Comparison of ENCODE assay signal across 8 mouse cellular contexts in the genomic region with DNA sequence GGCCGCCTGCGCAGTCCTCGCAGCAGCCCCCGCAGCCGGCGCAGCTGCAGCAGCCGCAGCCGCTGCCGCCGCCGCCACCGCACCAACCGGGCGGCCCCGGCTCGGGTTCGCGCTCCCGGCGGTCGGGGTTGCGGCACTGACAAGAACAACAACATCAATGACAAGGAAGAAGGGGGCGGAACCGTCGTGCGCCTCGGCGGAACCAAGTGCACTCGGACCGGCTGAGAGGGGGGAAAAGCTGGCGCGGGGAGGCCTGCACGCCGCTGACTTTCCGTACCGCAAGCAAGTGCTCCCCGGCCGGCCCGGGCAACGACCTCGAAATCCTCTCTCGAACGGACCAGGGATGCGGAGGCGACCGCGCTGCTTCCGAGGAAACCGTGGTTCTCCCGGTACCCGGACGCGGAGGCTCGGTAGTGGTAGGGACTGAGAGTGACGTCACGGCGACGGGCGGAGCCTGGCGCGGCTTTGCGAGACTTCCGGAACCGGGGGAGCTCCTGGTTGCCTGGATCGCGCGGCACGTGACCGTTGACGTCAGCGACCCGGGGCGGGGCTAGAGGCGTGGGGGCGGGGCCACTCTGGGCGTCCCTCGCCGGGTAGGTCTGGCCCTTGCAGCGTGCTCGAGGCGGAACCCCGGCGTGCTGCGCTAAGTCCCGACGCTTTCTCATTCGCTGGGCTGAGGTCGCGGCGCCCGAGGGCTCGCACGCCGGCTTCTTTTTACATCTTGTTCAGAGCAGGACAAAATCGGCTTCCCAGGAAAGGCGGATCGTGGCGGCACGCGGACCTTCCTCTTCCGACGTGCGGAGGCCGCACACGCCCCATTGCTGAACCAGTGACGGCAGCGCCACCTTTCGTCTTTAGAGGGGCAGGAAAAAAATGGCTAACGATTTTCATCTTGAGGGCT. TPM values are rescaled to one million over a fixed set of nuclear protein-coding genes. Genes with fewer than 3 reads are reported as not detected.
DNase-seq lines count a peak whose midpoint lies in the region; ATAC-seq lines count a peak whose summit lies in the region.

A gene (minus strand): TSS at position 401 of the 901 bp plus-strand sequence.

- peak within 1 kb of the TSS; percentile 88 for H3K9ac ChIP-seq in hindbrain, embryonic 14.5 days

- peak; percentile 96 for DNase-seq in R1 (ENCODE audit: low read depth, low spot score)
- peak; percentile 98 to 99 for DNase-seq in cerebellum, postnatal 25 days
- peak; percentile 88 to 94 for DNase-seq in frontal cortex, postnatal 25 days (ENCODE audit: low spot score in 2 of 2)
- peak; percentile 99 for DNase-seq in hindbrain, embryonic 14.5 days (ENCODE audit: low spot score)
- peak; percentile 95 to 97 for DNase-seq in layer of hippocampus, postnatal 36 days
- peak; percentile 98 for DNase-seq in lung, postnatal 36 days
- DNase-seq in retina, postnatal 1 day: peak; percentile 98
- peak; percentile 94 to 95 for DNase-seq in urinary bladder, adult 18-20 months (ENCODE audit: low spot score in 2 of 2)

- H3K4me3 ChIP-seq in hindbrain, embryonic 14.5 days (replicated peaks; ENCODE audit: low read length): peak within 1 kb of the TSS; percentile 98

- ATAC-seq in hindbrain, embryonic 14.5 days (ENCODE audit: low FRiP score): peak; percentile 96

- no peaks in the 10 kb centered on the region for H3K36me3 ChIP-seq in hindbrain, embryonic 14.5 days (replicated peaks; ENCODE audit: control insufficient read depth, insufficient read depth)

- H3K9me3 ChIP-seq in hindbrain, embryonic 14.5 days (ENCODE audit: control insufficient read depth, low read length): no peaks in the 10 kb centered on the region

- no peaks in the 10 kb centered on the region for H3K27me3 ChIP-seq in hindbrain, embryonic 14.5 days (ENCODE audit: control insufficient read depth, insufficient read depth, low read length)

- H3K4me1 ChIP-seq in hindbrain, embryonic 14.5 days (replicated peaks; ENCODE audit: control insufficient read depth, insufficient read depth, low read length): peaks cover 31% of the 10 kb centered on the region

- H3K27ac ChIP-seq in hindbrain, embryonic 14.5 days: peak within 1 kb of the TSS; percentile 95

- H3K4me2 ChIP-seq in hindbrain, embryonic 14.5 days (replicated peaks): peak within 1 kb of the TSS; percentile 85

- under 1% methylated on average over 95 of the region's 109 CpGs for WGBS in hindbrain, embryonic 14.5 days

RNA-seq across cellular contexts. Expression of the gene that starts here (rescaled TPM):
- polyA plus RNA-seq in hindbrain, embryonic 14.5 days (2014; fragmentation: Nextera tagmentation; extraction: Ambion mirVana): 10.7 and 11.1 TPM in 2 replicates
- total RNA-seq in layer of hippocampus, postnatal 36 days (2021): 10 to 100 TPM; 52.5 to 56.3 TPM

Comparison
In these comparisons a context has a peak if more than half of its experiments do, and no peak if none do; other contexts are left out.
1. Peak in every context shown above with its lines: DNase-seq, ATAC-seq, H3K4me3 ChIP-seq and H3K27ac ChIP-seq.